8 mouse cellular contexts compared by ENCODE assay signal in genomic region chrY:90740013-90740561, GRCm38 (mm10). TPM values are rescaled to one million over a fixed set of nuclear protein-coding genes. Genes with fewer than 3 reads are reported as not detected.
DNase-seq lines count a peak whose midpoint lies in the region; ATAC-seq and TF ChIP-seq lines count a peak whose summit lies in the region.

No protein-coding gene starts in this region.

- intact Hi-C loops in gastrocnemius, postnatal 36 days (cut with DNase I): no loop called here
- intact Hi-C loops in left cerebral cortex, postnatal 4 days (cut with DNase I): no loop called here

- H3K4me3 ChIP-seq in kidney, adult 2 months (ENCODE audit: insufficient read depth, low read depth, low read length): no peak overlapping the region
- no peak overlapping the region for H3K4me3 ChIP-seq in kidney, embryonic 16.5 days (ENCODE audit: low read length)
- H3K4me3 ChIP-seq in neural tube, embryonic 11.5 days (ENCODE audit: low read depth, low read length): no peak overlapping the region

- whole genome bisulfite sequencing in kidney, adult 2 months: 55% methylated on average over 14 of the region's 14 CpGs
- 48% methylated on average over 14 of the region's 14 CpGs for WGBS in kidney, embryonic 16.5 days
- WGBS in neural tube, embryonic 11.5 days: 55% methylated on average over 14 of the region's 14 CpGs

- no peak overlapping the region for H3K27ac ChIP-seq in kidney, adult 2 months (ENCODE audit: insufficient read depth, low read depth, low read length)
- H3K27ac ChIP-seq in kidney, embryonic 16.5 days (ENCODE audit: low read length): no peak overlapping the region
- H3K27ac ChIP-seq in neural tube, embryonic 11.5 days (ENCODE audit: low read depth, low read length): no peak overlapping the region

- TF ChIP-seq POLR2A in kidney, adult 2 months (IDR thresholded peaks at IDR 0.05; ENCODE audit: low read depth, low read length): no peak

- no peak for TF ChIP-seq CTCF in kidney, adult 2 months (conservative IDR thresholded peaks at IDR 0.05; ENCODE audit: insufficient read depth, insufficient read length, low read depth, low read length)

- H3K9me3 ChIP-seq in kidney, embryonic 16.5 days (ENCODE audit: low read length): peaks cover 55% of the 10 kb centered on the region
- peaks cover 44% of the 10 kb centered on the region for H3K9me3 ChIP-seq in neural tube, embryonic 11.5 days (ENCODE audit: control insufficient read depth, low read length)

- peaks cover 18% of the 10 kb centered on the region; the same call in 1 of the 2 replicates for H3K36me3 ChIP-seq in kidney, adult 2 months (ENCODE audit: control insufficient read depth, insufficient read depth, low read length)
- H3K36me3 ChIP-seq in kidney, embryonic 16.5 days (ENCODE audit: insufficient read depth, low read length): peaks cover 49% of the 10 kb centered on the region
- peaks cover 36% of the 10 kb centered on the region for H3K36me3 ChIP-seq in neural tube, embryonic 11.5 days (ENCODE audit: control insufficient read depth, insufficient read depth, low read length)

- H3K9ac ChIP-seq in kidney, embryonic 16.5 days (replicated peaks; ENCODE audit: low read length): no peak overlapping the region
- no peak overlapping the region for H3K9ac ChIP-seq in neural tube, embryonic 11.5 days (ENCODE audit: low read length)

- H3K27me3 ChIP-seq in kidney, adult 2 months (replicated peaks; ENCODE audit: control insufficient read depth, insufficient read depth, low read length): no peaks in the 10 kb centered on the region; the same call in 1 of the 2 replicates
- no peaks in the 10 kb centered on the region for H3K27me3 ChIP-seq in kidney, embryonic 16.5 days (ENCODE audit: insufficient read depth, low read length)
- H3K27me3 ChIP-seq in neural tube, embryonic 11.5 days (ENCODE audit: control insufficient read depth, insufficient read depth, low read length): no peaks in the 10 kb centered on the region

- H3K4me2 ChIP-seq in kidney, embryonic 16.5 days (replicated peaks; ENCODE audit: low read depth, low read length): no peak overlapping the region
- H3K4me2 ChIP-seq in neural tube, embryonic 11.5 days (ENCODE audit: low read depth): no peak overlapping the region

- peak; percentile 42 for DNase-seq in kidney, adult 2 months
- DNase-seq in ES-CJ7 (ENCODE audit: low read depth, low spot score): peak; percentile 92
- DNase-seq in cerebellum, adult 9-10 months: peak; percentile 52
- DNase-seq in gastrocnemius, postnatal 36 days: peak; percentile 13 to 22
- DNase-seq in left cerebral cortex, postnatal 4 days: peak; percentile 64
- peak; percentile 66 for DNase-seq in neural tube, embryonic 11.5 days (ENCODE audit: low spot score)
- peak; percentile 48 for DNase-seq in thymus, postnatal 25 days

- H3K4me1 ChIP-seq in kidney, adult 2 months (ENCODE audit: control insufficient read depth, insufficient read depth, low read length): no peaks in the 10 kb centered on the region
- no peaks in the 10 kb centered on the region for H3K4me1 ChIP-seq in kidney, embryonic 16.5 days (ENCODE audit: insufficient read depth, low read length)
- no peaks in the 10 kb centered on the region for H3K4me1 ChIP-seq in neural tube, embryonic 11.5 days (ENCODE audit: control insufficient read depth, insufficient read depth, low read length)

- no peak for ATAC-seq in kidney, embryonic 16.5 days (ENCODE audit: low FRiP score, low TSS enrichment)
- ATAC-seq in neural tube, embryonic 11.5 days (ENCODE audit: insufficient read depth, low FRiP score, low TSS enrichment): peak; percentile 1; the same call in 1 of the 2 replicates

RNA-seq across cellular contexts. Expression of gene Gm21860, which starts 14.5 kb away (rescaled TPM):
- polyA plus RNA-seq in kidney, adult 2 months (2012; rRNA removed): not detected in 2 replicates
- polyA plus RNA-seq in kidney, embryonic 16.5 days (2015; fragmentation: Nextera tagmentation; extraction: Ambion mirVana): not detected in 2 replicates
- not detected for total RNA-seq in gastrocnemius, postnatal 36 days (2021)
- not detected for total RNA-seq in left cerebral cortex, postnatal 4 days (2021)
- not detected in 2 replicates for polyA plus RNA-seq in neural tube, embryonic 11.5 days (2014; fragmentation: Nextera tagmentation; extraction: Ambion mirVana)

RNA-seq across cellular contexts. Expression of gene Gm47283, which starts 44.5 kb away (rescaled TPM):
- polyA plus RNA-seq in kidney, adult 2 months (2012; rRNA removed): not detected in 2 replicates
- not detected in 2 replicates for polyA plus RNA-seq in kidney, embryonic 16.5 days (2015; fragmentation: Nextera tagmentation; extraction: Ambion mirVana)
- not detected for total RNA-seq in gastrocnemius, postnatal 36 days (2021)
- total RNA-seq in left cerebral cortex, postnatal 4 days (2021): not detected
- polyA plus RNA-seq in neural tube, embryonic 11.5 days (2014; fragmentation: Nextera tagmentation; extraction: Ambion mirVana): not detected in 2 replicates

Comparison
In these comparisons a context has a peak if more than half of its experiments do, and no peak if none do; other contexts are left out.
1. DNase-seq: peak in every context shown above with its lines; median percentile 92 in ES-CJ7; 66 in neural tube, embryonic 11.5 days; 64 in left cerebral cortex, postnatal 4 days; 52 in cerebellum, adult 9-10 months; 48 in thymus, postnatal 25 days; 42 in kidney, adult 2 months; 18 in gastrocnemius, postnatal 36 days.